Mouse (Mus musculus): ENCODE results near the gene Gm7029.

DNA sequence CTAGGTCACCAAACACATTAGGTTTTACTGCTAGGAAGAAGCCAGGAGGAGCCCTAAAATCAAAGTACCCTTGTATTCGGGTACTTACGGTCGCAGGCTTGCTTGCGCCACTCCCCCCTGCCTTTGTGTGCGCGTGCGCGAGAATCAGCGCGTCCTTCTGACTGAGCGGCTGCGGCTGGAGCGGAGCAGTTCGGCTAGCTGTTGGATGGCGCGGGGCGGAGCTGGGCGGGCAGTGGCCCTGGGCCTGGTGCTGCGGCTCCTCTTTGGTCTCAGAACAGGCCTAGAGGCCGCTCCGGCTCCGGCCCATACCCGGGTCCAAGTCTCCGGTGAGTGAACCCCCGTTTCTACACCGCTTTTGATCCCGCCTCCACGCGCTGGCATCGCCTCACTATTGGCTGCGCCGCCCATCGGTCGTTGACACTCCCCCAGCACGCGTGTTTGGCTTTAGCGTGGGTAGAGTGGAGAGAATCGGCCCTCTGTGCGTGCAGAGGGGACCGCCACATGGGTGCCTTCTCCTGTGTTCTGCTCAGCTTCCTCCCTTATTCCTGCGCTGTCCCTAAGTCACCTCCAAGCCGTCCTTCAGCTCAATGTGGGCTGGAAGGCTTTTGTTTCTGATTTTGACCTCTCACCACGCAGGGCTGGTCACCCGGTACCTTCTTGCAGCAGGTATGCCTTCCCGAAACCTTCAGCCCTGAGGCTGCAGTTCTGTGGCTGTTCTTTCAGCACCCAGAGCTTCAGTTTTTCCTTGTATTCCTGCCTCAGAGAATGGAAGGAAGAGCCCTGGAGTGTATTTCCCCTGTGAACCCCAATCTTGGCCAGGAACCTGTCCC, 30.5 kb upstream of the Gm7029 start, which contains the start of gene Cd320:
- TF ChIP-seq EP300 (IDR thresholded peaks at IDR 0.05; ENCODE audit: insufficient read depth, low read depth, low read length) (0 out of 2 replicates have a peak, but pooled peaks have one; percentile 40), POLR2A (IDR thresholded peaks at IDR 0.05; ENCODE audit: insufficient read depth, low read depth, low read length) (peak; percentile 57), CTCF (IDR thresholded peaks at IDR 0.05) (peak; percentile 41)
